8 mouse cellular contexts compared by ENCODE assay signal in the genomic region with DNA sequence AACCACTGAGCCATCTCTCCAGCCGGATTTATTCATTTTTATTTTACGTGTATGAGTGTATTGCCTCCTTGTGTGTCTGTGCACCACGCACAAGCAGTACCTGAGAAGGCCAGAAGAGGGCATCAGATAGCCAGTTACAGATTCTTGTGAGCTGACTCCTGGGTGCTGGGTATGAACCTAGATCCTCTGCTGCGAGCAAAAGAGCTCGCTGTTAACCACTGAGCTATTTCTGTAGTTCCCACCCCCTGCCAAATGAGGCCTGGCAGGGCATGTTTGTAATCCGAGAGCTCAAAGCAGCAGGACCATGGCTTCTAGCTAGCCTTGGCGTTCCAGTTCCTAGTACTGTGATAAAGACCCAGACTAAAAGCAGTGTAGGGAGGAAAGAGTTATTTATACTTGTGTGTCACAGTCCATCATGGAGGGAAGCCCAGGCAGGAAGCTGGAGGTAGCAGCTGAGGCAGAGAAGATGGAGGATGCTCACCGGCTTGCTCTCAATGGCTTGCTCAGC. TPM values are rescaled to one million over a fixed set of nuclear protein-coding genes. Genes with fewer than 3 reads are reported as not detected.
DNase-seq lines count a peak whose midpoint lies in the region; ATAC-seq lines count a peak whose summit lies in the region.

No protein-coding gene starts in this region.

- no peaks in the 10 kb centered on the region for H3K9me3 ChIP-seq in embryonic facial prominence, embryonic 10.5 days
- no peaks in the 10 kb centered on the region for H3K9me3 ChIP-seq in limb, embryonic 11.5 days (ENCODE audit: control insufficient read depth, low read length)
- H3K9me3 ChIP-seq in midbrain, embryonic 13.5 days, result no peaks in the 10 kb centered on the region

- peak; percentile 100 for DNase-seq in 3T3-L1 (ENCODE audit: low read depth, low spot score)
- DNase-seq in adrenal gland, postnatal 10 days, result peak; percentile 89
- peak; percentile 86 for DNase-seq in embryonic facial prominence, embryonic 10.5 days (ENCODE audit: low spot score)
- DNase-seq in kidney, adult 18-20 months, result peak; percentile 92
- DNase-seq in limb, embryonic 11.5 days (ENCODE audit: low spot score), result peak; percentile 95
- DNase-seq in spleen, postnatal 10 days (ENCODE audit: low spot score in 2 of 2), result peak; percentile 90 to 92

- peak; percentile 79 for ATAC-seq in granulocyte monocyte progenitor cell, adult 5-6 weeks (replicated peaks; ENCODE audit: poor library complexity, severe bottlenecking)
- peak; percentile 19; the same call in 1 of the 2 replicates for ATAC-seq in limb, embryonic 11.5 days (ENCODE audit: insufficient number of reproducible peaks, low FRiP score, low TSS enrichment, low read depth)
- ATAC-seq in midbrain, embryonic 13.5 days, result peak; percentile 20; the same call in 1 of the 2 replicates

- peak overlapping the region; percentile 15; the same call in 1 of the 2 replicates for H3K27ac ChIP-seq in embryonic facial prominence, embryonic 10.5 days (replicated peaks)
- H3K27ac ChIP-seq in limb, embryonic 11.5 days (replicated peaks; ENCODE audit: low read depth, low read length), result 0 out of 2 replicates have a peak overlapping the region, but pooled peaks have one; percentile 30
- H3K27ac ChIP-seq in midbrain, embryonic 13.5 days, result no peak overlapping the region

- H3K27me3 ChIP-seq in embryonic facial prominence, embryonic 10.5 days (replicated peaks; ENCODE audit: low read depth, poor library complexity, severe bottlenecking), result no peaks in the 10 kb centered on the region
- no peaks in the 10 kb centered on the region for H3K27me3 ChIP-seq in limb, embryonic 11.5 days (ENCODE audit: control insufficient read depth, insufficient read depth, low read length)
- no peaks in the 10 kb centered on the region for H3K27me3 ChIP-seq in midbrain, embryonic 13.5 days

- H3K4me2 ChIP-seq in limb, embryonic 11.5 days (ENCODE audit: low read depth, severe bottlenecking), result no peak overlapping the region
- H3K4me2 ChIP-seq in midbrain, embryonic 13.5 days (replicated peaks), result no peak overlapping the region

- 14% methylated on average over 8 of the region's 8 CpGs for WGBS in embryonic facial prominence, embryonic 10.5 days
- 16% methylated on average over 8 of the region's 8 CpGs for WGBS in limb, embryonic 11.5 days
- 16% methylated on average over 8 of the region's 8 CpGs for WGBS in midbrain, embryonic 13.5 days

- peaks cover 10% of the 10 kb centered on the region for H3K4me1 ChIP-seq in embryonic facial prominence, embryonic 10.5 days
- H3K4me1 ChIP-seq in limb, embryonic 11.5 days (ENCODE audit: control insufficient read depth, insufficient read depth, low read length), result no peaks in the 10 kb centered on the region
- H3K4me1 ChIP-seq in midbrain, embryonic 13.5 days (replicated peaks), result no peaks in the 10 kb centered on the region

- no peaks in the 10 kb centered on the region for H3K36me3 ChIP-seq in embryonic facial prominence, embryonic 10.5 days (replicated peaks)
- no peaks in the 10 kb centered on the region for H3K36me3 ChIP-seq in limb, embryonic 11.5 days (ENCODE audit: control insufficient read depth, insufficient read depth, low read length)
- H3K36me3 ChIP-seq in midbrain, embryonic 13.5 days, result no peaks in the 10 kb centered on the region

- H3K4me3 ChIP-seq in embryonic facial prominence, embryonic 10.5 days, result no peak overlapping the region; the same call in 1 of the 2 replicates
- no peak overlapping the region for H3K4me3 ChIP-seq in limb, embryonic 11.5 days (ENCODE audit: low read depth, low read length)
- H3K4me3 ChIP-seq in midbrain, embryonic 13.5 days (replicated peaks), result no peak overlapping the region

- no peak overlapping the region for H3K9ac ChIP-seq in limb, embryonic 11.5 days (ENCODE audit: low read length)
- no peak overlapping the region for H3K9ac ChIP-seq in midbrain, embryonic 13.5 days (replicated peaks)

RNA-seq across cellular contexts. Expression of a gene that starts 16.0 kb away (rescaled TPM):
- 10 to 100 TPM; 86.7 to 96.5 TPM for total RNA-seq in adrenal gland, postnatal 10 days (2021)
- 72.0 and 74.9 TPM in 2 replicates for polyA plus RNA-seq in embryonic facial prominence, embryonic 10.5 days (2016; fragmentation: Nextera tagmentation; extraction: Ambion mirVana)
- total RNA-seq in granulocyte monocyte progenitor cell, adult 5-6 weeks (2014; fragmentation: Nextera tagmentation), result 40.9 and 47.7 TPM in 2 replicates
- 22.8 and 23.3 TPM in 2 replicates for total RNA-seq in granulocyte monocyte progenitor cell, adult 5-6 weeks (2017)
- polyA plus RNA-seq in limb, embryonic 11.5 days (2014; fragmentation: Nextera tagmentation; extraction: Ambion mirVana), result 65.8 and 66.6 TPM in 2 replicates
- polyA plus RNA-seq in midbrain, embryonic 13.5 days (2015; fragmentation: Nextera tagmentation; extraction: Ambion mirVana), result 64.9 and 70.0 TPM in 2 replicates

RNA-seq across cellular contexts. Expression of a gene that starts 46.5 kb away (rescaled TPM):
- 100 to 1,000 TPM; 185 to 250 TPM for total RNA-seq in adrenal gland, postnatal 10 days (2021)
- 3.4 and 3.5 TPM in 2 replicates for polyA plus RNA-seq in embryonic facial prominence, embryonic 10.5 days (2016; fragmentation: Nextera tagmentation; extraction: Ambion mirVana)
- total RNA-seq in granulocyte monocyte progenitor cell, adult 5-6 weeks (2014; fragmentation: Nextera tagmentation), result 1.8 and 16.0 TPM in 2 replicates
- 3.7 and 3.9 TPM in 2 replicates for total RNA-seq in granulocyte monocyte progenitor cell, adult 5-6 weeks (2017)
- polyA plus RNA-seq in limb, embryonic 11.5 days (2014; fragmentation: Nextera tagmentation; extraction: Ambion mirVana), result 3.0 and 9.7 TPM in 2 replicates
- 7.1 and 9.5 TPM in 2 replicates for polyA plus RNA-seq in midbrain, embryonic 13.5 days (2015; fragmentation: Nextera tagmentation; extraction: Ambion mirVana)

RNA-seq across cellular contexts. Expression of a gene that starts 57.7 kb away (rescaled TPM):
- 10 to 100 TPM; 47.0 to 59.8 TPM for total RNA-seq in adrenal gland, postnatal 10 days (2021)
- 147 and 151 TPM in 2 replicates for polyA plus RNA-seq in embryonic facial prominence, embryonic 10.5 days (2016; fragmentation: Nextera tagmentation; extraction: Ambion mirVana)
- total RNA-seq in granulocyte monocyte progenitor cell, adult 5-6 weeks (2014; fragmentation: Nextera tagmentation), result 37.4 and 41.7 TPM in 2 replicates
- total RNA-seq in granulocyte monocyte progenitor cell, adult 5-6 weeks (2017), result 20.9 and 31.8 TPM in 2 replicates
- polyA plus RNA-seq in limb, embryonic 11.5 days (2014; fragmentation: Nextera tagmentation; extraction: Ambion mirVana), result 147 and 152 TPM in 2 replicates
- polyA plus RNA-seq in midbrain, embryonic 13.5 days (2015; fragmentation: Nextera tagmentation; extraction: Ambion mirVana), result 179 and 197 TPM in 2 replicates

Comparison
In these comparisons a context has a peak if more than half of its experiments do, and no peak if none do; other contexts are left out.
1. ATAC-seq: peak in every context shown above with its lines; median percentile 79 in granulocyte monocyte progenitor cell, adult 5-6 weeks; 20 in midbrain, embryonic 13.5 days; 19 in limb, embryonic 11.5 days.